Mouse (Mus musculus) neutrophil, adult 65 days (primary cell): ENCODE data around the gene Gm36245. TPM values are rescaled to one million over a fixed set of nuclear protein-coding genes. Genes with fewer than 3 reads are reported as not detected.

Source experiments
- total RNA-seq: library from RNA; stranded (reverse); gene quantifications from 2 replicates; pipeline ENCODE4 v1.2.4, GENCODE M21; 2023

Gene Gm36245
- not detected in 2 replicates for total RNA-seq

DNA sequence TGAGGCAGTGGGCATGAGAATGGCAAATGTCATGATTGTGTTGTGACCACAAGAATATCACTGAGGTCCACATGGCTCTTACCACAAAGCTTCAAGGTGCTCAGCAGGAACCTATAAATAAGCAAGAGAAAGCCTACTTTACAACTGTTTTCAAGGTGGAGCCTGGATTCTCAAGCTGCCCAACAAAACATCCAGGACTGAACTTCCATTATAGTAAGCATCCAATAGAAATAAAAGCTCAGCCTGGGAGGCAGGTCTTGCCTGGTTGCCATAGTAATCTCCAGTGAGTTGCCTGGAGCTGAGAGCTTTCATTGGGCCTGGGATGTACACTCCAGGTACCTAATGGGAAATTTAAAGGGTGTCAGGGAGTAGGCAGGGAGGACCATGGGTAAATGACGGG is at the start of gene Gm36245:
Gm36245 (plus strand) TSS at position 301 of the 400 bp plus-strand sequence.

DNA sequence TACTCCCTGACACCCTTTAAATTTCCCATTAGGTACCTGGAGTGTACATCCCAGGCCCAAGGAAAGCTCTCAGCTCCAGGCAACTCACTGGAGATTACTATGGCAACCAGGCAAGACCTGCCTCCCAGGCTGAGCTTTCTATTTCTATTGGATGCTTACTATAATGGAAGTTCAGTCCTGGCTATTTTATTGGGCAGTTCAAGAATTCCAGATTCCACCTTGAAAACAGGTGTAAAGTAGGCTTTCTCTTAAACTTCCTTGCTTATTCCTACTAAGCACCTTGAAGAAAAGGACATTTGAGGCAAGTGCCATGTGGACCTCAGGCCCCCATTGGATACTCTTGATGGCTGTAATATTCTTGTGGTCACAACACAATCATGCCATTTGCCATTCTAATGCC is 37.3 kb upstream of the Gm36245 start, which contains the start of gene 1700025B11Rik:
1700025B11Rik (minus strand) TSS at position 101 of the 400 bp plus-strand sequence.

DNA sequence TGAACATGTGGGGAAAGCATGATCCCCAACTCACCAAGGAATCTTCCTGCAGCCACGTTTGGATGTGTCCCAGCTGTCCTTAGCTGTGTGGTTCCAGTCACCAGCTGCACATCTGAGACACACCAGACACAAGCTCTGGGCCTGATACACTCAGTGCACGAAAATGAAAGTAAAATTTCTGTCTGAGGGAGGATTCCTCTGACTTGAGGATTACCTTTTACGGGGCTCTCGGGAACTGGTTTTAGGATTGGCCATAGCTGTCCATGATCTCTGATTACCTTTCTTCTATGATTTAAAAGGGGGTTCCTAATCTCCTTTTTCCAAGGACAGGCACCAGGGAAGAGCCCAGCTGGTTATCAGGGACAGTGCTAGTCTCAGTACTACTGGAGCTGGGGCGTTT is 3.1 kb upstream of the Gm36245 start, which contains the start of gene Apol10b:
Apol10b (minus strand) TSS at position 165 of the 400 bp plus-strand sequence.

DNA sequence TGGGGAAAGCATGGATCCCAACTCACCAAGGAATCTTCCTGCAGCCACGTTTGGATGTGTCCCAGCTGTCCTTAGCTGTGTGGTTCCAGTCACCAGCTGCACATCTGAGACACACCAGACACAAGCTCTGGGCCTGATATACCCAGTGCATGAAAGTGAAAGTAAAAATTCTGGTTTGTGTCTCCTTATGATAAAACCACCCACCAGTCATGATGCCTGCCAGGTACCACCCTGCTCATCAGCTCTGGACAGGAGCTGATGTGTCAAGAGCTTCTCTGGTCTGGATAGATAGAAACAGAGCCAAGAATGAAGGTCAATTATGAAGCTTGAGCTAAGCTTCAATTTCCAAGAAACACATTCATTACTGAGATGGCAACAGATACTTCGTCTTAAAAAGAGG is 44.1 kb downstream of the Gm36245 start, which contains the start of gene Apol11b:
Apol11b (minus strand) TSS at position 111 of the 400 bp plus-strand sequence.

Other genes with a start within 250 kb of the Gm36245 start
- gene Apol7a, start 200.1 kb upstream of the Gm36245 start, total RNA-seq = not detected in 2 replicates
- not detected in 2 replicates for gene Apol9a, start 188.1 kb upstream of the Gm36245 start, total RNA-seq
- not detected in 2 replicates for gene Apol7b, start 151.8 kb upstream of the Gm36245 start, total RNA-seq
- not detected in 2 replicates for gene Apol10a, start 122.2 kb upstream of the Gm36245 start, total RNA-seq
- gene Apol11a, start 91.0 kb upstream of the Gm36245 start, total RNA-seq = not detected in 2 replicates
- gene Apol7c, start 65.9 kb upstream of the Gm36245 start, total RNA-seq = not detected in 2 replicates
- not detected in 2 replicates for gene 1700025B11Rik, start 37.4 kb upstream of the Gm36245 start, total RNA-seq
- gene Apol10b, start 3.1 kb upstream of the Gm36245 start, total RNA-seq = not detected in 2 replicates
- not detected in 2 replicates for gene Apol11b, start 44.0 kb downstream of the Gm36245 start, total RNA-seq
- not detected in 2 replicates for gene Apol7e, start 99.6 kb downstream of the Gm36245 start, total RNA-seq
- not detected in 2 replicates for gene Apol9b, start 129.8 kb downstream of the Gm36245 start, total RNA-seq
- 8.8 and 11.6 TPM in 2 replicates for gene Apol8, start 157.7 kb downstream of the Gm36245 start, total RNA-seq
- 1,634 and 1,897 TPM in 2 replicates for gene Myh9, start 242.9 kb downstream of the Gm36245 start, total RNA-seq